Mouse (Mus musculus) hindbrain, embryonic 15.5 days (tissue): ENCODE measurements around the gene Ric1. TPM values are rescaled to one million over a fixed set of nuclear protein-coding genes. Genes with fewer than 3 reads are reported as not detected.
"Not testable (repeated sequence)": the region's sequence is repeated elsewhere in the genome, so short reads cannot be mapped to it uniquely, and the experiment has no call there.

Source experiments
- ATAC-seq: fragments of 200-750 bp; cut with Nextera tagmentation; 2 replicates; pipeline ENCODE4 v1.8.0; 2017; ENCODE audit warnings: low read depth, moderate number of reproducible peaks, moderate TSS enrichment; ENCODE audit not compliant: low FRiP score
- H3K27ac ChIP-seq: fragments of 300-500 bp; sonication (generic); replicated peaks from 2 replicates; pipeline ENCODE4 v1.5.1; 2015; ENCODE audit warnings: mild to moderate bottlenecking, inconsistent platforms
- H3K27me3 ChIP-seq: fragments of 300-500 bp; sonication (generic); 2 replicates; pipeline ENCODE4 v1.6.1; 2015; ENCODE audit warnings: control low read depth, inconsistent platforms
- H3K36me3 ChIP-seq: fragments of 300-500 bp; sonication (generic); 2 replicates; pipeline ENCODE4 v1.6.1; 2015; ENCODE audit warnings: control low read depth, inconsistent platforms
- H3K4me1 ChIP-seq: fragments of 300-500 bp; sonication (generic); replicated peaks from 2 replicates; pipeline ENCODE4 v1.6.1; 2015; ENCODE audit warnings: control low read depth, inconsistent platforms
- H3K4me2 ChIP-seq: fragments of 300-500 bp; sonication (generic); 2 replicates; pipeline ENCODE4 v1.6.1; 2015; ENCODE audit warnings: moderate library complexity, mild to moderate bottlenecking, inconsistent platforms
- H3K4me3 ChIP-seq: fragments of 300-500 bp; sonication (generic); 2 replicates; pipeline ENCODE4 v1.5.1; 2015; ENCODE audit warnings: mild to moderate bottlenecking, inconsistent platforms
- H3K9ac ChIP-seq: fragments of 300-500 bp; sonication (generic); 2 replicates; pipeline ENCODE4 v1.6.1; 2015; ENCODE audit warnings: inconsistent platforms
- H3K9me3 ChIP-seq: fragments of 300-500 bp; sonication (generic); 2 replicates; pipeline ENCODE4 v1.6.1; 2016; ENCODE audit warnings: control low read depth, inconsistent platforms
- WGBS: fragments of 180-500 bp; shearing (Covaris S2); methylation state at CpG from one replicate; pipeline ENCODE4 v1.1.7; 2015; 5-methylcytosine and 5-hydroxymethylcytosine counted together
- polyA plus RNA-seq: library from polyadenylated mRNA; unstranded; fragments of >200 nt; fragmentation: Nextera tagmentation; extraction: Ambion mirVana; gene quantifications from 2 replicates; pipeline ENCODE4 v1.2.1, GENCODE M21; 2015

The Ric1 gene
- polyA plus RNA-seq, 1 experiment from 2014 or later, result 12.0 TPM

DNA sequence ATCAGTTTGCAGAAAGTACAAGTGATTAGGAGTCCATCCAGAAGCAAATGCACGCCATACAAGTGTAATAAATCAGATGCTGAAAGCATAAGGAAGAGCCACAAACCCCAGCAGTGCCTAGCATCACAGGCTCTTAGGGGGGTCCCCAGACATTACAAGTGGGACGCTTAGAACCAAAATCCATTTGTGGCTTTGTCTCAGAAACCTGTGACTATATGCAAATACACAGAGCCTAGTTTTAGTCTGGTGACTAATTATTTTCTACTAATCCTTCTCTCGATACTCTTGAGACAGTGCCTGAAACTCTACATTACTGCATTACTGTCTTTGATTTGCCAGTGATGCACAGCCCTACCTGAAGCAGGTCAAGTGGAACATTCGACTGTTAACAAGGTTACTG is 3.2 kb upstream of the Ric1 start:
- Histone ChIP-seq H3K36me3 (no peaks in the 10 kb centered on the region), H3K27me3 (no peaks in the 10 kb centered on the region), H3K4me3 (no peak overlapping the region), H3K9ac (no peak overlapping the region), H3K4me1 (peaks cover 18% of the 10 kb centered on the region), H3K9me3 (no peaks in the 10 kb centered on the region), H3K27ac (no peak overlapping the region), H3K4me2 (no peak overlapping the region)
- 83% methylated on average over 4 of the region's 4 CpGs for WGBS
- no peak for ATAC-seq

DNA sequence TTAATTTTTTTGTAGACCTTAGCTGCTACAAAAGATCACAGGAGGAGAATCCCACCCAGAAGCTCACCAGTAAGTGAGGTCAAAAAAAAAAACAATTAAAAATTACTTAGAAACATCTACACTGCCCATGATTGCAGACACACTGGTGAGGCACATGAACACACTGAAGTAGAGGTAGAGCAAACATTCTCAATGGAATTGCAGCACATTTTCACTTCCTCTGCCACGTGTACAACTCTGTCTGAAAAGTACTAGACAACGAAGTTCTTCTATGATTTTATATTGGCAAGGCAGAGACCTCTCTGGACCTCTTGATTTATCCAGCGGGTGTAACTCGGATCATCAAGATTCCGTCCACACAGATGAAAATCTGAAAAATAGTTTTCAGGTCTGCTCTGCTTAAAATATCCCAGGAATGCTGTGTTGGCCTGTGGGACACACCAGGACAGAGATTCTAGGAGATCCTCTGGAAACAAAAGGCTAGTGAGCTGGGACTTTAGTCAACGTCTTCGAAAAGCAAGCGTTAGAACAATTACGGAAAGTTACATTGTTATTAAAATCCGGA is 1.0 kb upstream of the Ric1 start:
- Histone ChIP-seq H3K27me3 (no peaks in the 10 kb centered on the region), H3K27ac (no peak overlapping the region), H3K9ac (no peak overlapping the region), H3K9me3 (no peaks in the 10 kb centered on the region), H3K4me3 (peak overlapping the region; percentile 95), H3K4me2 (peak overlapping the region; percentile 94), H3K4me1 (peaks cover 25% of the 10 kb centered on the region), H3K36me3 (no peaks in the 10 kb centered on the region)
- 42% methylated on average over 10 of the region's 10 CpGs for WGBS
- ATAC-seq, result no peak

DNA sequence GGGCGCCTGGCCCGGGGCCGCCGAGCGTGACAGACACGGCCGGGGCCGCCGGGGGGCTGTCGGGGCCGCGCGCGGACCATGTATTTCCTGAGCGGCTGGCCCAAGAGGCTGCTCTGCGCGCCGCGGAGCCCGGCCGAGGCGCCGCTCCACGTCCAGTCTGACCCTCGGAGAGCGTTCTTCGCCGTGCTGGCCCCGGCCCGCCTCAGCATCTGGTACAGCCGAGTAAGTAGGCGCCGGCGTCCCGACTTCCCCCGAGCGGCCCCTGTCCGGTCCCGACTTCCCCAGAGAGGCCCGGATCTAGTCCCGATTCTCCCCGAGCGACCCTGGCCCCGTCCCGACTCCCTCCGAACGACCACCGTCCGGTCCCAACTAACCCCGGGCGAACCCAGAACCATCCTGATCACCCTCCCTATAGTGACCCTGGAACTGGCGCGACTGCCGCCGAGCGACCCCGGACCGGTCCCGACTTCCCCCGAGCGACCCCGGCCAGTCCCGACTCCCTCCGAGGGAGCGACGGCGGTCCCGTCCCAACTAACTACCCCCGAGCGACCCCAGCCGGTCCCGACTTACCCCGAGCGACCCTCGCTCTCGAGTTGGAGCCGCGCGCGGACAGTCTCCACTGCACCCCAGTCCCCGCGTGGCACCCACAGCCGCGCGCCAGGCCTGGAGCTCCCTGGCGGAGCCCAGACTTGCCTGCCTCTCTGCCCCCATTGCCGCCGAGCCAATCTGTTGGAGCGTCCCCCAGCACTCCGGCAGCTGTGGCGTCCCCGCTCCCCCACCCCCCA is 555 bp downstream of the Ric1 start:
- Histone ChIP-seq H3K4me2 (peak overlapping the region; percentile 94), H3K27me3 (no peaks in the 10 kb centered on the region), H3K4me1 (peaks cover 25% of the 10 kb centered on the region), H3K4me3 (peak overlapping the region; percentile 95), H3K9ac (peak overlapping the region; percentile 93), H3K9me3 (no peaks in the 10 kb centered on the region), H3K36me3 (no peaks in the 10 kb centered on the region), H3K27ac (peak overlapping the region; percentile 95)
- ATAC-seq, result peak; percentile 84
- WGBS, result under 1% methylated on average over 91 of the region's 92 CpGs

DNA sequence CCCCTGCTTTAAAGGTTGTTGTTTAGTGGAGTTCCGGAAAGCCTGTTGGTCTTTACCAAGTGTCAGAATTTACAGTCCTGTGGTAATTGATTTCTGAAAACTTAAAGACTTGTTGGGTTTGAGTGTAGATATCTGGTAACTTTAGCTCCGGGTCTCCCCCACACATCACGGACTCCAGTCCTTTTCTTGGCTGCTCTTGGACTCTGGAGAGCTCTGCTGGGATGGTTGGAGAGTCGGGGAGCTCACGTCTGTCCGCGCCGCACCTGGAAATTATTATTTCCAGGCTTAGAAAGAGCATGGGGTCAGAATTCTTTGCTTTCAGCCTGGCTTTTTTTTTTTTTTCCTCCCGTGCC is 1.1 kb downstream of the Ric1 start:
- peaks cover 25% of the 10 kb centered on the region for H3K4me1 ChIP-seq
- peak overlapping the region; percentile 95; the same call in 1 of the 2 replicates for H3K27ac ChIP-seq
- H3K4me3 ChIP-seq, result peak overlapping the region; percentile 95
- no peaks in the 10 kb centered on the region for H3K36me3 ChIP-seq
- H3K27me3 ChIP-seq, result no peaks in the 10 kb centered on the region
- H3K4me2 ChIP-seq, result peak overlapping the region; percentile 94
- WGBS, result 0% methylated on average over 9 of the region's 9 CpGs
- no peaks in the 10 kb centered on the region for H3K9me3 ChIP-seq
- H3K9ac ChIP-seq, result peak overlapping the region; percentile 93
- ATAC-seq, result no peak

DNA sequence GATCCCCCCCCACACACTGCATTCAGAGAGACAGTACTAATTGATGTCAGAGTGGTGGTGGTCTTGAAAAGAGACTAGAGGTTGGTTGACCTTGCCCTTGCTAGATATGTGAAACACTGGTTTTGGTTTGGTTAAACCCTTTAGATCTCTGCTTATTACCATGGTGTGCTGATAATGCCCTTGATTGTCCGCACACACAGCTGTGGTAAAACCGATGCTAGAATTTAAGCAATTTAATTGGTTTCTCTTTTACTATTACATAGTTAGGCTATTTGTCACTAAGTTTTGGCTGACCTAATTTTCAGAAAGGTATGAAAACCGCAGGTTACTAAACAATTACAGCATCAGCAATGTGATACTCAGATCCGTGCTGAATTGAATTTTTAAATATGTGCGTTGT is 1.6 kb downstream of the Ric1 start:
- no peak for ATAC-seq
- no peak overlapping the region for H3K27ac ChIP-seq

DNA sequence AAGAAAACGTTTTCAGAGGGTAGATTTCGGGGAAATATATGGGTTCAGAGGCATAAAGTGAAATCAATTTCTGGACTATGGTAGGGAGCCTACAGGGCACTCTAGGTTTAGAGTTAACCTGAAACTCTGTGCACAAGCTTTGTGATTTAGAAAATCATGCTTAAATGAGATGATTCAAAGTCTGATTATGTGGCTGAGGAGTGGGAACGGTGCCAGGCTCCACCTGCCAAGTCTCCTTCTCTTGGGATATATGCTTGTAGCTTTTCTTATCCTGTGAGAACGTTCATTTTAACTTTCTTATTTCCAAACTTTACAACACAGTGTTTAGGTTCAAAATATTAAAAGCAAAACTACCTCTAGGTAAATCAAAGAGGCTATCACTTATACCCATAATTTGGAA is 2.5 kb downstream of the Ric1 start:
- no peak for ATAC-seq
- Histone ChIP-seq H3K4me2 (no peak overlapping the region), H3K4me3 (no peak overlapping the region), H3K4me1 (peaks cover 25% of the 10 kb centered on the region), H3K9ac (no peak overlapping the region), H3K9me3 (no peaks in the 10 kb centered on the region), H3K27ac (no peak overlapping the region), H3K27me3 (no peaks in the 10 kb centered on the region), H3K36me3 (no peaks in the 10 kb centered on the region)
- 70% methylated on average over 4 of the region's 4 CpGs for WGBS

More for the DNA sequence above, 1.6 kb downstream of the Ric1 start:
- peaks cover 25% of the 10 kb centered on the region for H3K4me1 ChIP-seq
- 55% methylated on average over 5 of the region's 5 CpGs for WGBS
- peak overlapping the region; percentile 95 for H3K4me3 ChIP-seq
- H3K27me3 ChIP-seq, result no peaks in the 10 kb centered on the region
- peak overlapping the region; percentile 94 for H3K4me2 ChIP-seq
- H3K9me3 ChIP-seq, result no peaks in the 10 kb centered on the region
- no peaks in the 10 kb centered on the region for H3K36me3 ChIP-seq
- H3K9ac ChIP-seq, result peak overlapping the region; percentile 93; the same call in 1 of the 2 replicates

DNA sequence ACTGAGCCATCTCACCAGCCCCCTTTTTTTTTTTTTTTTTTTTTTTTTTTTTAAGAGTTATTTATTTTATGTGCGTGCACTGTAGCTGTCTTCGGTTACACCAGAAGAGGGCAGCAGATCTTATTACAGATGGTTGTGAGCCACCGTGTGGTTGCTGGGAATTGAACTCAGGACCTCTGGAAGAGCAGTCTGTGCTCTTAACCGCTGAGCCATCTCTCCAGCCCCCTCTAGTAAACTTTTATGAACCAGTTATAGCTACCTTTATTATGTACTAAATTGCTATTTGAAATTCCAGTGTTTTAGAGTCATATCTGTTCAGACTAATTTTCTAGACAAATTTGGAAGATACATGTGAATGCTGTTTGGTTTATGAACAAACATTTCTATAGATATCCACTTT is 3.5 kb downstream of the Ric1 start:
- ATAC-seq, H3K9me3 ChIP-seq, H3K27me3 ChIP-seq, H3K4me3 ChIP-seq, H3K27ac ChIP-seq, H3K36me3 ChIP-seq, H3K9ac ChIP-seq, H3K4me2 ChIP-seq: not testable (repeated sequence)
- 90% methylated on average over 4 of the region's 4 CpGs for WGBS
- peaks cover 25% of the 10 kb centered on the region for H3K4me1 ChIP-seq

DNA sequence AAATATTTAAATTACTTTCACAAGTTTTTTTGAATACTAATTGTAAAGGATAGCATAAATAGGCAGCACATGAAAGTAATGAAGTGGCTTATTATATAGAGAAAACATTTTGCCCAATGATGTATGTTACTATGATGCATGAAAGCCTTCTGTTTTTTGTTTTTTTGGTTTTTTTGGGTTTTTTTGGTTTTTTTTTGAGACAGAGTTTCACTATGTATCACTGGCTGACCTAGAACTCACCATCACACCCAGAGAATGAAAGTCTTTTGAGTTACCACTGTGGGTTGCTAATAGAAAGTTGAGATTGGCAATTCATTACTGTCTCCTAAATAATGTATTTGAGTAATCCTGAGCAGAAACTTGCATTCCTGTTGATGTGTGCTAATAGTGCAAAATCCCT is 4.8 kb downstream of the Ric1 start:
- no peak for ATAC-seq
- Histone ChIP-seq H3K4me3 (no peak overlapping the region), H3K9me3 (no peaks in the 10 kb centered on the region), H3K27ac (no peak overlapping the region), H3K9ac (no peak overlapping the region), H3K27me3 (no peaks in the 10 kb centered on the region), H3K36me3 (no peaks in the 10 kb centered on the region), H3K4me1 (peaks cover 16% of the 10 kb centered on the region), H3K4me2 (no peak overlapping the region)

DNA sequence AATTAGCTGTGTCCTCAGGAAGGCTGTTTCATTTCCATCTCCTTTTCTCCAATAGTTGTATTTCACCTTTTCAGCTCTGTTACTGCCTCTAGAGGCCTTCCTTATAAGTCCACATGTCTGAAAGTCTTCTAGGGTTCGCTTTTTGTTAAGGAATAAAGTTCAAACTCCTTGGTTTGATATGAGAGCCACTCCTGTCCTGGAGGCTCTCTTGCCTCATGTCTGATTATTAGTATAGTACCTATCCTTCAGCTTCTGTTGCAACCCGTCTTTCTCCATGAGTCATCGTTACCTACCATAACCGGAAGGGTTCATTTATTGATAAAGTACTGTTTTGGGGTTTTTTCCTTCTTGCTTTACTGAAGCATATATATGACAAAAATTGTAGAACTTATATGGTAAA is 5.2 kb downstream of the Ric1 start:
- H3K27me3 ChIP-seq, result no peaks in the 10 kb centered on the region
- WGBS, result 96% methylated on average over 4 of the region's 4 CpGs
- no peaks in the 10 kb centered on the region for H3K36me3 ChIP-seq
- no peak overlapping the region for H3K9ac ChIP-seq
- H3K4me2 ChIP-seq, result no peak overlapping the region
- H3K27ac ChIP-seq, result no peak overlapping the region
- H3K4me3 ChIP-seq, result no peak overlapping the region
- no peaks in the 10 kb centered on the region for H3K9me3 ChIP-seq
- no peak for ATAC-seq
- peaks cover 16% of the 10 kb centered on the region for H3K4me1 ChIP-seq

DNA sequence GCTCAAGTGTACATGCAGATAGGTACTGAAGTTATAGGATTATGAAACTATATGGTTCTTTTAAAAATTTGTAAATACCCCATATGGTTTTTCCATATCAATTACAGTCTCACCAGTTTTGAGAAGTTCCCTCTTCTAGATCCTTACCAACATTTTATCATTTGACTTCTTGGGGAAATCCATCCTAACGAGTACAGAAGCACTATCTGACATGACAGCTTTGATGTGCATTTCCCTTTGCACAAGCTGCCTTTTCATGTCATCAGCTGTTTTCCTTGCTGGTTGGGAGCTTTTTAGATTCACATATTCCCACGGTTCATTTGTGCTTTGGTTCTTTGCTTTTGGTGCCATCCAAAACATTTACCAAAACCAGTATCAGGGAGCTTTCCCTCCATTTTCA is 6.5 kb downstream of the Ric1 start:
- Histone ChIP-seq H3K4me2 (no peak overlapping the region), H3K27ac (no peak overlapping the region), H3K27me3 (no peaks in the 10 kb centered on the region), H3K36me3 (no peaks in the 10 kb centered on the region), H3K9ac (no peak overlapping the region), H3K9me3 (no peaks in the 10 kb centered on the region), H3K4me1 (peaks cover 10% of the 10 kb centered on the region), H3K4me3 (no peak overlapping the region)
- 96% methylated on average over 2 of the region's 2 CpGs for WGBS
- no peak for ATAC-seq

DNA sequence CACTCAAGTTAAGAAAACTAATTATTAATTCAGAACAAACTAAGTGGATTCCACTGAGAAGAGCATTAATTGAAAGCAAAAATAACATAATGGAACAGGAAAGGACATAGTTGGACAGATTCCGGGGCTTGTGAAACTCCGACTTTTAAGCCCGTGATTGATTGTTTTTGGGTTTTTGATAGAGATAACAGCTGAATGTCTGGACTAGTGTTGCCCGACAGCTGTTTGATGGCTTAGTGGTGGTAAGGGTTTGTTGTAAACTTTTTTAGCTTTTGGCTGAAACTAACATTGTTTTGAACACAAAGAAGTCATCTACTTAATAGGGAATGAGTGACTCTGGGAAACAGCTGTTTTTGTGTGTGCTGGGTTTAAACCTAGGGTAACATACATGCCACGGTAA is 11.9 kb downstream of the Ric1 start:
- no peaks in the 10 kb centered on the region for H3K4me1 ChIP-seq
- H3K27me3 ChIP-seq, result no peaks in the 10 kb centered on the region
- no peak overlapping the region for H3K4me3 ChIP-seq
- ATAC-seq, result no peak
- H3K9ac ChIP-seq, result no peak overlapping the region
- H3K4me2 ChIP-seq, result no peak overlapping the region
- WGBS, result 91% methylated on average over 5 of the region's 5 CpGs
- no peaks in the 10 kb centered on the region for H3K9me3 ChIP-seq
- peaks cover 12% of the 10 kb centered on the region; the same call in 1 of the 2 replicates for H3K36me3 ChIP-seq
- no peak overlapping the region for H3K27ac ChIP-seq

DNA sequence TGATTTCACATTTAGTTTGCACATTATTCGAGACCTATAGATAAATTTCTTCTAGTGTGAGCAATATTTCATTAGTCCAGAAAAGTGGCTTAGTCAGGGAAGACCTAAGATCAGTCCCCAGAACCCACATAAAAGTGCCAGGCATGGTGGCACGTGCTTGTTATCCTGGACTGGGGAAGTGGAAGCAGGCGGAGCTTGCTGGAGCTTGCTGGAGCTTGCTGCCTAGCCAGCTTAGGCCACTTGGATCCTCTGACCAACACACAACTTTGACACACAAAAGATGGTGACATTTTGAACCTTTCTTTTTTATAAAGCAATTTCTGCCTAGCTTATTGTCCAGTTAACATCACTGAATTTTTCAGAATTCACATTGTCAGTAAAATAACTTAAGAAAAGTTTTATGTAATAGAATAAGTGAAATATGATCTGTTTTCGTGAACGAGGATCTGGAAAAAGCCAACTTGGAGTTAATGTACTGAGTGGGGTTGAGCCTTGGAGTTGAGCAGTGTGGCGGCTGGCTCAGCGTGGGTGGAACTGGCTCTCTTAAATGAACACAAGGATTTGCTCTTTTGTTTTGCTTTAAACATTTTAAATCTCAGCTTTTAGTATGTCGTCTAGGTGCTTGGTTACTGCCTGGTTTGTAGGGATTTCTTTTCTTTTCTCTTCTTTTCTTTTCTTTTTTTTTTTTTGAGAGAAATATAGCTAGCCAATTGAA is 20.3 kb downstream of the Ric1 start:
- Histone ChIP-seq H3K36me3 (no peaks in the 10 kb centered on the region), H3K4me2 (no peak overlapping the region), H3K9me3 (no peaks in the 10 kb centered on the region), H3K9ac (no peak overlapping the region), H3K4me1 (no peaks in the 10 kb centered on the region), H3K4me3 (no peak overlapping the region), H3K27ac (no peak overlapping the region), H3K27me3 (no peaks in the 10 kb centered on the region)
- WGBS, result 87% methylated on average over 8 of the region's 8 CpGs
- no peak for ATAC-seq
